Mouse (Mus musculus) heart, adult 2 months (tissue): ENCODE measurements around the gene Spag7. TPM values are rescaled to one million over a fixed set of nuclear protein-coding genes. Genes with fewer than 3 reads are reported as not detected.

Experiments used
- DNase-seq, 2 experiments: peaks; one replicate each; pipeline ENCODE4 v3.0.0; 2021
- H3K27ac ChIP-seq: fragments of 200-600 bp; 2 replicates; pipeline ENCODE4 v1.8.1; 2022
- H3K27me3 ChIP-seq: fragments of 200-500 bp; 2 replicates; pipeline ENCODE4 v1.6.1; 2012; ENCODE audit warnings: mild to moderate bottlenecking, low read length, inconsistent platforms, mixed read lengths; ENCODE audit not compliant: control insufficient read depth, insufficient read depth
- H3K36me3 ChIP-seq: fragments of 200-500 bp; 2 replicates; pipeline ENCODE4 v1.6.1; 2012; ENCODE audit warnings: low read length, inconsistent platforms; ENCODE audit not compliant: control insufficient read depth, insufficient read depth
- H3K4me1 ChIP-seq: fragments of 200-500 bp; 2 replicates; pipeline ENCODE4 v1.6.1; 2011; ENCODE audit warnings: low read length; ENCODE audit not compliant: control insufficient read depth, insufficient read depth
- H3K4me3 ChIP-seq: fragments of 200-600 bp; 2 replicates; pipeline ENCODE4 v1.8.1; 2022
- H3K79me2 ChIP-seq: fragments of 200-500 bp; replicated peaks from 2 replicates; pipeline ENCODE4 v1.6.1; 2012; ENCODE audit warnings: mild to moderate bottlenecking, inconsistent platforms, low read length, moderate library complexity, mixed read lengths; ENCODE audit not compliant: control insufficient read depth, insufficient read depth
- H3K9ac ChIP-seq: fragments of 200-500 bp; 2 replicates; pipeline ENCODE4 v1.6.1; 2012; ENCODE audit warnings: low read depth, mild to moderate bottlenecking, control low read depth, inconsistent platforms, low read length, mixed read lengths
- CTCF ChIP-seq: fragments of 200-600 bp; IDR thresholded peaks from 2 replicates; pipeline ENCODE4 v1.8.1; 2022; ENCODE audit warnings: antibody characterized with exemption, mild to moderate bottlenecking, moderate library complexity
- EP300 ChIP-seq: fragments of 200-500 bp; IDR thresholded peaks from 2 replicates; pipeline ENCODE4 v1.6.1; 2011; ENCODE audit warnings: low read depth, low read length, control low read depth; ENCODE audit not compliant: insufficient read depth
- POLR2A ChIP-seq: fragments of 200-500 bp; IDR thresholded peaks from 2 replicates; pipeline ENCODE4 v1.6.1; 2011; ENCODE audit warnings: mild to moderate bottlenecking, low read depth, low read length, control low read depth; ENCODE audit not compliant: insufficient read depth
- WGBS: fragments of 180-500 bp; shearing (Covaris S2); methylation state at CpG from one replicate; pipeline ENCODE4 v1.1.7; 2018; 5-methylcytosine and 5-hydroxymethylcytosine counted together
- intact Hi-C: fragments of 180-260 bp; cut with DNase I; formaldehyde crosslinking; loops from one replicate; pipeline ENCODE4 v1.15.1; 2025
- microRNA-seq, 2 experiments: library from miRNA; unstranded; fragments of <30 nt; microRNA quantifications; one replicate each; pipeline ENCODE4 v1.2.0; 2021
- polyA plus RNA-seq: library from polyadenylated mRNA; depleted of rRNA; stranded (reverse); fragments of >200 nt; gene quantifications from 2 replicates; pipeline ENCODE4 v1.2.3, GENCODE M21; 2012; rRNA removed
- total RNA-seq, 2 experiments: library from RNA; stranded (reverse); gene quantifications; 2 replicates each; pipeline ENCODE4 v1.2.3; 2021

Gene Spag7
- total and polyA plus RNA-seq, 3 experiments = 72.9 to 99.4 (median 82.8) TPM

GRCm38 (mm10) chr11:70619101-70619500 is 50.1 kb downstream of the Spag7 start, which contains the start of gene Chrne:
Chrne (minus strand) TSS chr11:70619216.
- TF ChIP-seq CTCF (no peak), POLR2A (no peak), EP300 (no peak)
- Histone ChIP-seq H3K79me2 (no peaks in the 10 kb centered on the region), H3K9ac (no peak within 1 kb of the TSS), H3K36me3 (no peaks in the 10 kb centered on the region), H3K4me3 (no peak within 1 kb of the TSS), H3K4me1 (peaks cover 7% of the 10 kb centered on the region), H3K27me3 (no peaks in the 10 kb centered on the region), H3K27ac (no peak within 1 kb of the TSS)
- DNase-seq = no peak
- WGBS = 46% methylated on average over 1 of the region's 1 CpGs
- intact Hi-C loops = no loop called here

- H3K79me2 ChIP-seq = no peaks in the 10 kb centered on the region
- DNase-seq = no peak
- H3K27ac ChIP-seq = peak within 1 kb of the TSS; percentile 40; the same call in 1 of the 2 replicates
- intact Hi-C loops = no loop called here
- WGBS = 21% methylated on average over 21 of the region's 21 CpGs
- H3K9ac ChIP-seq = peak within 1 kb of the TSS; percentile 49
- peaks cover 3% of the 10 kb centered on the region for H3K4me1 ChIP-seq
- no peak for TF ChIP-seq CTCF
- TF ChIP-seq POLR2A = no peak
- no peak for TF ChIP-seq EP300
- peak within 1 kb of the TSS; percentile 48 for H3K4me3 ChIP-seq
- no peaks in the 10 kb centered on the region for H3K27me3 ChIP-seq
- H3K36me3 ChIP-seq = no peaks in the 10 kb centered on the region
These were observed 53.6 kb downstream of the Spag7 start, which contains the start of gene 4930544D05Rik for GRCm38 (mm10) chr11:70615516-70616093. 4930544D05Rik (plus strand) TSS chr11:70615848.

DNA sequence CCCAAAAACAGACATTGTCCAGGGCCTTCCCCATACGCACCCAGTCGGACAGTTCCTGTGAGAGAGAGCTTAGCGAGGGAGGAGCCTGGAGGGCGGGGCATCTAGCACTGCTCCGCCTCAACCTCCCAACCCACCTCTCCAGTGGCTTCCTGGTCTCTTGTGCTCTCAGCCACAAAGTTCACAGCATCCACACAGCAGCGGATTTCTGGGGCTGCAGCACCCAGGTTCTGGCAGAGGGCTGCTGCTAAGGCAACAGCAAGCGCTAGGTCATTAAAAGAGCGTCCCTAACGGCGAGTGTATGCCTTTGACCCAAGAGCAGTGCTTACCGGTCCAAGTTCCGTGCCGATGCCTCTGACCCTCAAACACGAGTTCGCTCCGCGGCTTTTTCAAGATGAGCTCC is 54.1 kb downstream of the Spag7 start:
- Histone ChIP-seq H3K4me1 (peaks cover 3% of the 10 kb centered on the region), H3K27ac (peak overlapping the region; percentile 40; the same call in 1 of the 2 replicates), H3K4me3 (peak overlapping the region; percentile 48), H3K27me3 (no peaks in the 10 kb centered on the region), H3K79me2 (no peaks in the 10 kb centered on the region), H3K36me3 (no peaks in the 10 kb centered on the region), H3K9ac (peak overlapping the region; percentile 49)
- DNase-seq = peak; percentile 79 to 83
- TF ChIP-seq POLR2A = peak; percentile 73
- TF ChIP-seq CTCF = peak; percentile 20
- TF ChIP-seq EP300 = 0 out of 2 replicates have a peak, but pooled peaks have one; percentile 3
- 4% methylated on average over 17 of the region's 17 CpGs for WGBS
- intact Hi-C loops = no loop called here

Small RNA genes within 50 kb of the gene (microRNA-seq; reads per million reads assigned to microRNA genes)
- gene Mir6925 = 0.56 to 0.77 reads per million in 2 experiments

Other genes with a start within 250 kb of the Spag7 start
- gene Arrb2, start 236.8 kb downstream of the Spag7 start, total RNA-seq = 10 to 100 TPM; 10.2 to 10.8 TPM
- 23.6 and 27.6 TPM in 2 replicates for gene Arrb2, start 236.8 kb downstream of the Spag7 start, polyA plus RNA-seq
- 1 to 10 TPM; 6.6 to 6.7 TPM for gene Med11, start 217.5 kb downstream of the Spag7 start, total RNA-seq
- 7.8 and 9.7 TPM in 2 replicates for gene Med11, start 217.5 kb downstream of the Spag7 start, polyA plus RNA-seq
- 1 to 10 TPM; 1.3 to 2.9 TPM for gene Zmynd15, start 210.0 kb downstream of the Spag7 start, total RNA-seq
- gene Zmynd15, start 210.0 kb downstream of the Spag7 start, polyA plus RNA-seq = 3.2 and 3.8 TPM in 2 replicates
- 1 to 10 TPM; 7.9 to 8.8 TPM for gene Cxcl16, start 209.4 kb downstream of the Spag7 start, total RNA-seq
- 17.6 and 20.6 TPM in 2 replicates for gene Cxcl16, start 209.4 kb downstream of the Spag7 start, polyA plus RNA-seq
- 1 to 10 TPM; 1.2 to 1.3 TPM for gene Tm4sf5, start 164.2 kb downstream of the Spag7 start, total RNA-seq
- gene Tm4sf5, start 164.2 kb downstream of the Spag7 start, polyA plus RNA-seq = 1.5 and 2.1 TPM in 2 replicates
- not detected for gene Vmo1, start 154.8 kb downstream of the Spag7 start, total RNA-seq
- gene Vmo1, start 154.8 kb downstream of the Spag7 start, polyA plus RNA-seq = not detected in 2 replicates
- not detected for gene Gltpd2, start 150.2 kb downstream of the Spag7 start, total RNA-seq
- gene Gltpd2, start 150.2 kb downstream of the Spag7 start, polyA plus RNA-seq = not detected in 2 replicates
- gene Psmb6, start 144.0 kb downstream of the Spag7 start, total RNA-seq = 100 to 1,000 TPM; 204 to 231 TPM
- 296 and 367 TPM in 2 replicates for gene Psmb6, start 144.0 kb downstream of the Spag7 start, polyA plus RNA-seq
- not detected for gene Gm40193, start 136.5 kb downstream of the Spag7 start, total RNA-seq
- gene Gm40193, start 136.5 kb downstream of the Spag7 start, polyA plus RNA-seq = not detected in 2 replicates
- gene Pld2, start 129.4 kb downstream of the Spag7 start, total RNA-seq = 1 to 10 TPM; 4.3 to 5.8 TPM
- gene Pld2, start 129.4 kb downstream of the Spag7 start, polyA plus RNA-seq = 15.1 and 21.0 TPM in 2 replicates
- 10 to 100 TPM; 41.3 to 46.8 TPM for gene Mink1, start 106.5 kb downstream of the Spag7 start, total RNA-seq
- gene Mink1, start 106.5 kb downstream of the Spag7 start, polyA plus RNA-seq = 40.8 and 49.6 TPM in 2 replicates
- not detected for gene 4930544D05Rik, start 53.6 kb downstream of the Spag7 start, total RNA-seq
- 0.31 TPM in 1 of 2 replicates, not detected in the other for gene 4930544D05Rik, start 53.6 kb downstream of the Spag7 start, polyA plus RNA-seq
- not detected for gene Chrne, start 50.2 kb downstream of the Spag7 start, total RNA-seq
- gene Chrne, start 50.2 kb downstream of the Spag7 start, polyA plus RNA-seq = not detected in 2 replicates
- under 1 TPM; 0.34 to 0.98 TPM for gene Gp1ba, start 30.3 kb downstream of the Spag7 start, total RNA-seq
- gene Gp1ba, start 30.3 kb downstream of the Spag7 start, polyA plus RNA-seq = 0.29 and 0.59 TPM in 2 replicates
- gene Rnf167, start 22.2 kb downstream of the Spag7 start, total RNA-seq = 10 to 100 TPM; 50.8 to 58.7 TPM
- 65.0 and 80.9 TPM in 2 replicates for gene Rnf167, start 22.2 kb downstream of the Spag7 start, polyA plus RNA-seq
- gene Slc25a11, start 21.9 kb downstream of the Spag7 start, total RNA-seq = 100 to 1,000 TPM; 532 to 626 TPM
- gene Slc25a11, start 21.9 kb downstream of the Spag7 start, polyA plus RNA-seq = 632 and 932 TPM in 2 replicates
- 100 to 1,000 TPM; 270 to 280 TPM for gene Pfn1, start 14.8 kb downstream of the Spag7 start, total RNA-seq
- 439 and 479 TPM in 2 replicates for gene Pfn1, start 14.8 kb downstream of the Spag7 start, polyA plus RNA-seq
- gene Eno3, start 12.2 kb downstream of the Spag7 start, total RNA-seq = 1,000 to 10,000 TPM; 1,523 to 1,659 TPM
- gene Eno3, start 12.2 kb downstream of the Spag7 start, polyA plus RNA-seq = 1,222 and 1,919 TPM in 2 replicates
- gene Camta2, start 18.7 kb upstream of the Spag7 start, total RNA-seq = 10 to 100 TPM; 37.8 to 37.9 TPM
- gene Camta2, start 18.7 kb upstream of the Spag7 start, polyA plus RNA-seq = 27.6 and 32.5 TPM in 2 replicates
- 1 to 10 TPM; 6.3 to 6.9 TPM for gene Inca1, start 30.7 kb upstream of the Spag7 start, total RNA-seq
- gene Inca1, start 30.7 kb upstream of the Spag7 start, polyA plus RNA-seq = 4.6 and 5.4 TPM in 2 replicates
- 100 to 1,000 TPM; 477 to 524 TPM for gene Kif1c, start 31.1 kb upstream of the Spag7 start, total RNA-seq
- 153 and 228 TPM in 2 replicates for gene Kif1c, start 31.1 kb upstream of the Spag7 start, polyA plus RNA-seq
- 1 to 10 TPM; 7.5 to 8.5 TPM for gene Zfp3, start 94.8 kb upstream of the Spag7 start, total RNA-seq
- gene Zfp3, start 94.8 kb upstream of the Spag7 start, polyA plus RNA-seq = 1.5 and 3.5 TPM in 2 replicates
- under 1 TPM; 0.27 to 0.70 TPM for gene Scimp, start 143.2 kb upstream of the Spag7 start, total RNA-seq
- 0.84 and 1.00 TPM in 2 replicates for gene Scimp, start 143.2 kb upstream of the Spag7 start, polyA plus RNA-seq
- 10 to 100 TPM; 36.0 to 37.2 TPM for gene Rabep1, start 175.4 kb upstream of the Spag7 start, total RNA-seq
- gene Rabep1, start 175.4 kb upstream of the Spag7 start, polyA plus RNA-seq = 3.7 and 7.7 TPM in 2 replicates